10 mouse cellular contexts compared by ENCODE assay signal in genomic region chr2:158121645-158122326, GRCm38 (mm10). TPM values are rescaled to one million over a fixed set of nuclear protein-coding genes. Genes with fewer than 3 reads are reported as not detected.
DNase-seq lines count a peak whose midpoint lies in the region; ATAC-seq and TF ChIP-seq lines count a peak whose summit lies in the region.
"Had no signal": no experiment of that assay in that cellular context is flagged by ENCODE, and none has a peak within 500 bp of the region (broad histone marks: within the 10 kb centered on the region; RNA-seq: fewer than 3 reads in every experiment).

No protein-coding gene starts in this region.

- H3K79me2 ChIP-seq in myocyte (ENCODE audit: control insufficient read depth, insufficient read depth), result no peaks in the 10 kb centered on the region

- peak; percentile 46 for DNase-seq in liver
- DNase-seq in liver, embryonic 11.5 days (ENCODE audit: low spot score), result no peak
- peak; percentile 63 to 67 for DNase-seq in cerebellum, adult 18-20 months
- no peak for DNase-seq in heart, embryonic 10.5 days (ENCODE audit: low spot score)
- DNase-seq in kidney, postnatal 14 days, result peak; percentile 88
- DNase-seq in spleen, postnatal 36 days (ENCODE audit: low spot score in 2 of 2), result no peak
- no peak for DNase-seq in layer of hippocampus, postnatal 25 days (ENCODE audit: extremely low spot score in 1 of 2, low spot score in 1 of 2)

- H3K4me3 ChIP-seq in liver, embryonic 11.5 days (ENCODE audit: low read depth, low read length), result no peak overlapping the region
- H3K4me3 ChIP-seq in heart, embryonic 10.5 days, result no peak overlapping the region
- H3K4me3 ChIP-seq in myocyte, result no peak overlapping the region
- H3K4me3 ChIP-seq: erythroblast, embryonic 14.5 days had no signal

- ATAC-seq in liver, embryonic 11.5 days (replicated peaks; ENCODE audit: low FRiP score), result no peak

- no peak overlapping the region for H3K27ac ChIP-seq in liver, embryonic 11.5 days (ENCODE audit: low read depth, low read length)
- H3K27ac ChIP-seq in heart, embryonic 10.5 days, result peak overlapping the region; percentile 80

- no peaks in the 10 kb centered on the region for H3K27me3 ChIP-seq in liver, embryonic 11.5 days (replicated peaks; ENCODE audit: control insufficient read depth, insufficient read depth, low read length)
- H3K27me3 ChIP-seq in heart, embryonic 10.5 days (ENCODE audit: insufficient read depth, poor library complexity, severe bottlenecking), result no peaks in the 10 kb centered on the region
- no peaks in the 10 kb centered on the region for H3K27me3 ChIP-seq in myocyte (ENCODE audit: control insufficient read depth, insufficient read depth, insufficient read length)

- no peak overlapping the region for H3K9ac ChIP-seq in liver, embryonic 11.5 days (ENCODE audit: low read depth, low read length)

- TF ChIP-seq POLR2A in myocyte (IDR thresholded peaks at IDR 0.05; ENCODE audit: insufficient read length, low read depth), result no peak

- 77% methylated on average over 12 of the region's 12 CpGs for WGBS in liver, embryonic 11.5 days
- WGBS in heart, embryonic 10.5 days, result 60% methylated on average over 12 of the region's 12 CpGs

- H3K4me2 ChIP-seq in liver, embryonic 11.5 days, result no peak overlapping the region
- peak overlapping the region; percentile 47 for H3K4me2 ChIP-seq in myocyte (ENCODE audit: low read depth)

- H3K4me1 ChIP-seq in liver, embryonic 11.5 days (replicated peaks; ENCODE audit: control insufficient read depth, insufficient read depth, low read length), result peaks cover 15% of the 10 kb centered on the region
- peaks cover 36% of the 10 kb centered on the region for H3K4me1 ChIP-seq in heart, embryonic 10.5 days

- no peaks in the 10 kb centered on the region for H3K9me3 ChIP-seq in liver, embryonic 11.5 days (ENCODE audit: control insufficient read depth, low read length)
- peaks cover 3% of the 10 kb centered on the region; the same call in 1 of the 2 replicates for H3K9me3 ChIP-seq in heart, embryonic 10.5 days
- H3K9me3 ChIP-seq: G1E had no signal

- no peak overlapping the region for H3ac ChIP-seq in myocyte (ENCODE audit: control insufficient read depth, insufficient read length)

- H3K36me3 ChIP-seq in liver, embryonic 11.5 days (ENCODE audit: control insufficient read depth, insufficient read depth, low read length), result peaks cover 30% of the 10 kb centered on the region
- peaks cover 93% of the 10 kb centered on the region for H3K36me3 ChIP-seq in heart, embryonic 10.5 days
- no peaks in the 10 kb centered on the region for H3K36me3 ChIP-seq in myocyte (ENCODE audit: control insufficient read depth, insufficient read depth)

TF ChIP-seq in myocyte, 11 proteins besides CTCF, POLR2A, EP300 and RAD21:
- no peak for TF ChIP-seq TCF12 (IDR thresholded peaks at IDR 0.05; ENCODE audit: insufficient read depth, poor library complexity, severe bottlenecking)
- TF ChIP-seq USF1 (IDR thresholded peaks at IDR 0.05; ENCODE audit: low read depth), result no peak
- TF ChIP-seq MAX (IDR thresholded peaks at IDR 0.05; ENCODE audit: low read depth), result no peak
- no peak for TF ChIP-seq TCF3 (IDR thresholded peaks at IDR 0.05; ENCODE audit: insufficient read length, low read depth)
- no peak for TF ChIP-seq E2F4 (IDR thresholded peaks at IDR 0.05; ENCODE audit: insufficient read depth)
- no peak for TF ChIP-seq CEBPB (IDR thresholded peaks at IDR 0.05; ENCODE audit: insufficient read depth, poor library complexity, severe bottlenecking)
- no peak for TF ChIP-seq MYOG (IDR thresholded peaks at IDR 0.05; ENCODE audit: control insufficient read depth in 1 of 3, insufficient read depth in 1 of 3, insufficient read length in 2 of 3, low read depth in 2 of 3)
- TF ChIP-seq POLR2AphosphoS2 (IDR thresholded peaks at IDR 0.05; ENCODE audit: insufficient read length, low read depth), result no peak
- TF ChIP-seq REST (IDR thresholded peaks at IDR 0.05; ENCODE audit: insufficient read depth, insufficient read length), result no peak
- no peak for TF ChIP-seq MYOD1 (IDR thresholded peaks at IDR 0.05; ENCODE audit: control insufficient read depth in 1 of 3, insufficient read length in 2 of 3, low read depth in 2 of 3)
- TF ChIP-seq SRF (IDR thresholded peaks at IDR 0.05; ENCODE audit: control insufficient read depth, insufficient read length, low read depth), result no peak

RNA-seq across cellular contexts. Expression of gene Tgm2, which starts 24.4 kb away (rescaled TPM):
- 49.5 and 49.7 TPM in 2 replicates for polyA plus RNA-seq in liver, embryonic 11.5 days (2014; fragmentation: Nextera tagmentation; extraction: Ambion mirVana)
- polyA plus RNA-seq in heart, embryonic 10.5 days (2016; fragmentation: Nextera tagmentation; extraction: Ambion mirVana), result 134 and 256 TPM in 2 replicates
- polyA plus RNA-seq in myocyte (2012; fragmentation: generic; extraction: Trizol), result 61.0 TPM
- 10 to 100 TPM in 1 of 2 experiments, 1 to 10 TPM in 1; 6.3 to 11.2 TPM for total RNA-seq in layer of hippocampus, postnatal 25 days (2021)

Comparison
In these comparisons a context has a peak if more than half of its experiments do, and no peak if none do; other contexts are left out.
1. DNase-seq: peak in liver (single experiment), cerebellum, adult 18-20 months (2 of 2) and kidney, postnatal 14 days (single experiment); none in liver, embryonic 11.5 days (single experiment), heart, embryonic 10.5 days (single experiment), spleen, postnatal 36 days (0 of 2) and layer of hippocampus, postnatal 25 days (0 of 2).